Mouse (Mus musculus) midbrain, embryonic 13.5 days (tissue): ENCODE measurements around the gene Gaa. TPM values are rescaled to one million over a fixed set of nuclear protein-coding genes. Genes with fewer than 3 reads are reported as not detected.

Experiments used
- ATAC-seq: fragments of 200-750 bp; cut with Nextera tagmentation; 2 replicates; pipeline ENCODE4 v1.8.0; 2017; ENCODE audit warnings: mild to moderate bottlenecking, moderate TSS enrichment, moderate library complexity
- H3K27ac ChIP-seq: fragments of 300-500 bp; sonication (generic); 2 replicates; pipeline ENCODE4 v1.5.1; 2015; ENCODE audit warnings: inconsistent platforms, mild to moderate bottlenecking, moderate library complexity
- H3K27me3 ChIP-seq: fragments of 300-500 bp; sonication (generic); 2 replicates; pipeline ENCODE4 v1.6.1; 2015; ENCODE audit warnings: mild to moderate bottlenecking, inconsistent platforms
- H3K36me3 ChIP-seq: fragments of 300-500 bp; sonication (generic); 2 replicates; pipeline ENCODE4 v1.6.1; 2015; ENCODE audit warnings: mild to moderate bottlenecking, inconsistent platforms
- H3K4me1 ChIP-seq: fragments of 300-500 bp; sonication (generic); replicated peaks from 2 replicates; pipeline ENCODE4 v1.6.1; 2015; ENCODE audit warnings: inconsistent platforms
- H3K4me2 ChIP-seq: fragments of 300-500 bp; sonication (generic); replicated peaks from 2 replicates; pipeline ENCODE4 v1.6.1; 2015; ENCODE audit warnings: moderate library complexity, mild to moderate bottlenecking, inconsistent platforms
- H3K4me3 ChIP-seq: fragments of 300-500 bp; sonication (generic); replicated peaks from 2 replicates; pipeline ENCODE4 v1.5.1; 2015; ENCODE audit warnings: mild to moderate bottlenecking, inconsistent platforms
- H3K9ac ChIP-seq: fragments of 300-500 bp; sonication (generic); replicated peaks from 2 replicates; pipeline ENCODE4 v1.6.1; 2015; ENCODE audit warnings: mild to moderate bottlenecking, inconsistent platforms
- H3K9me3 ChIP-seq: fragments of 300-500 bp; sonication (generic); 2 replicates; pipeline ENCODE4 v1.6.1; 2016; ENCODE audit warnings: mild to moderate bottlenecking, inconsistent platforms
- WGBS: fragments of 180-500 bp; shearing (Covaris S2); methylation state at CpG from one replicate; pipeline ENCODE4 v1.1.7; 2015; 5-methylcytosine and 5-hydroxymethylcytosine counted together
- polyA plus RNA-seq: library from polyadenylated mRNA; unstranded; fragments of >200 nt; fragmentation: Nextera tagmentation; extraction: Ambion mirVana; gene quantifications from 2 replicates; pipeline ENCODE4 v1.2.1, GENCODE M21; 2015

Gene Gaa
- polyA plus RNA-seq, 1 experiment from 2014 or later, result 49.9 TPM

- 16% methylated on average over 10 of the region's 10 CpGs for WGBS
- Histone ChIP-seq H3K36me3 (no peaks in the 10 kb centered on the region), H3K4me1 (0 out of 2 replicates have a peak, but pooled peaks cover 4% of the 10 kb centered on the region), H3K27ac (no peak overlapping the region), H3K9me3 (no peaks in the 10 kb centered on the region), H3K4me3 (no peak overlapping the region), H3K9ac (no peak overlapping the region), H3K27me3 (no peaks in the 10 kb centered on the region; the same call in 1 of the 2 replicates), H3K4me2 (no peak overlapping the region)
- no peak for ATAC-seq
Measured at GRCm38 (mm10) chr11:119310621-119311020, 42.9 kb downstream of the Gaa start.

GRCm38 (mm10) chr11:119314252-119314936 is 46.7 kb downstream of the Gaa start:
- Histone ChIP-seq H3K27ac (no peak overlapping the region), H3K4me3 (no peak overlapping the region), H3K4me2 (no peak overlapping the region), H3K27me3 (no peaks in the 10 kb centered on the region; the same call in 1 of the 2 replicates), H3K36me3 (no peaks in the 10 kb centered on the region), H3K9ac (no peak overlapping the region), H3K9me3 (no peaks in the 10 kb centered on the region), H3K4me1 (no peaks in the 10 kb centered on the region)
- no peak for ATAC-seq
- 85% methylated on average over 17 of the region's 17 CpGs for WGBS

GRCm38 (mm10) chr11:119316720-119317119 is 49.0 kb downstream of the Gaa start:
- H3K4me1 ChIP-seq, result no peaks in the 10 kb centered on the region
- H3K9me3 ChIP-seq, result no peaks in the 10 kb centered on the region
- no peak overlapping the region for H3K4me2 ChIP-seq
- H3K27me3 ChIP-seq, result no peaks in the 10 kb centered on the region
- 88% methylated on average over 4 of the region's 4 CpGs for WGBS
- no peak overlapping the region for H3K27ac ChIP-seq
- H3K36me3 ChIP-seq, result no peaks in the 10 kb centered on the region
- ATAC-seq, result no peak
- H3K4me3 ChIP-seq, result no peak overlapping the region
- no peak overlapping the region for H3K9ac ChIP-seq

GRCm38 (mm10) chr11:119322521-119322920 is 54.8 kb downstream of the Gaa start:
- H3K27ac ChIP-seq, result no peak overlapping the region
- H3K9ac ChIP-seq, result no peak overlapping the region
- no peaks in the 10 kb centered on the region for H3K4me1 ChIP-seq
- no peaks in the 10 kb centered on the region for H3K9me3 ChIP-seq
- H3K4me3 ChIP-seq, result no peak overlapping the region
- 82% methylated on average over 13 of the region's 13 CpGs for WGBS
- no peak for ATAC-seq
- no peak overlapping the region for H3K4me2 ChIP-seq
- H3K36me3 ChIP-seq, result no peaks in the 10 kb centered on the region
- no peaks in the 10 kb centered on the region for H3K27me3 ChIP-seq

GRCm38 (mm10) chr11:119325068-119325467 is 57.4 kb downstream of the Gaa start:
- H3K27ac ChIP-seq, result no peak overlapping the region
- H3K27me3 ChIP-seq, result peaks cover 4% of the 10 kb centered on the region; the same call in 1 of the 2 replicates
- H3K4me3 ChIP-seq, result no peak overlapping the region
- no peak for ATAC-seq
- H3K9ac ChIP-seq, result no peak overlapping the region
- no peak overlapping the region for H3K4me2 ChIP-seq
- no peaks in the 10 kb centered on the region for H3K36me3 ChIP-seq
- no peaks in the 10 kb centered on the region for H3K9me3 ChIP-seq
- no peaks in the 10 kb centered on the region for H3K4me1 ChIP-seq
- 85% methylated on average over 1 of the region's 1 CpGs for WGBS

GRCm38 (mm10) chr11:119330592-119330991 is 62.9 kb downstream of the Gaa start:
- H3K9me3 ChIP-seq, result no peaks in the 10 kb centered on the region
- no peaks in the 10 kb centered on the region for H3K4me1 ChIP-seq
- WGBS, result 54% methylated on average over 4 of the region's 4 CpGs
- no peak for ATAC-seq
- no peaks in the 10 kb centered on the region for H3K36me3 ChIP-seq
- H3K4me3 ChIP-seq, result no peak overlapping the region
- peaks cover 4% of the 10 kb centered on the region; the same call in 1 of the 2 replicates for H3K27me3 ChIP-seq
- H3K27ac ChIP-seq, result no peak overlapping the region
- H3K9ac ChIP-seq, result no peak overlapping the region
- H3K4me2 ChIP-seq, result no peak overlapping the region

GRCm38 (mm10) chr11:119331970-119332369 is 64.3 kb downstream of the Gaa start:
- Histone ChIP-seq H3K36me3 (no peaks in the 10 kb centered on the region), H3K4me1 (no peaks in the 10 kb centered on the region), H3K4me3 (no peak overlapping the region), H3K4me2 (no peak overlapping the region), H3K9me3 (no peaks in the 10 kb centered on the region), H3K9ac (no peak overlapping the region), H3K27ac (no peak overlapping the region), H3K27me3 (peaks cover 7% of the 10 kb centered on the region; the same call in 1 of the 2 replicates)
- no peak for ATAC-seq
- 45% methylated on average over 3 of the region's 3 CpGs for WGBS

Other genes with a start within 250 kb of the Gaa start
- gene Cbx2, start 244.9 kb upstream of the Gaa start, polyA plus RNA-seq, result 34.7 and 35.5 TPM in 2 replicates
- gene Cbx8, start 226.9 kb upstream of the Gaa start, polyA plus RNA-seq, result 9.8 and 15.2 TPM in 2 replicates
- gene Cbx4, start 181.7 kb upstream of the Gaa start, polyA plus RNA-seq, result 14.1 and 16.3 TPM in 2 replicates
- 50.0 and 53.1 TPM in 2 replicates for gene Tbc1d16, start 39.4 kb upstream of the Gaa start, polyA plus RNA-seq
- 17.6 and 18.1 TPM in 2 replicates for gene Ccdc40, start 39.3 kb upstream of the Gaa start, polyA plus RNA-seq
- gene Eif4a3, start 32.2 kb downstream of the Gaa start, polyA plus RNA-seq, result 317 and 341 TPM in 2 replicates
- 0.08 and 0.09 TPM in 2 replicates for gene Card14, start 39.9 kb downstream of the Gaa start, polyA plus RNA-seq
- gene Sgsh, start 87.6 kb downstream of the Gaa start, polyA plus RNA-seq, result 3.1 and 4.0 TPM in 2 replicates
- 4.3 and 5.0 TPM in 2 replicates for gene Slc26a11, start 87.7 kb downstream of the Gaa start, polyA plus RNA-seq
- gene Rnf213, start 125.2 kb downstream of the Gaa start, polyA plus RNA-seq, result 0.66 and 0.84 TPM in 2 replicates
- 22.8 and 22.9 TPM in 2 replicates for gene Endov, start 223.5 kb downstream of the Gaa start, polyA plus RNA-seq